Mouse (Mus musculus) thymus, postnatal 14 days (tissue): ENCODE measurements at regions not wholly inside any gene's neighbourhood (a gene's known extent, or its start where the extent isn't known, plus 50 kb on each side); places are given as distances from the start of the nearest gene placed in this dataset.

Source experiments
- DNase-seq: peaks from one replicate; pipeline ENCODE4 v3.0.0; 2021

- no peak for DNase-seq
Observed at GRCm38 (mm10) chr2:174848981-174849681, 88.7 kb downstream of the Edn3 start.

- no peak for DNase-seq
Observed at GRCm38 (mm10) chr2:174850860-174851259, 90.4 kb downstream of the Edn3 start.

- peak; percentile 67 for DNase-seq
Observed at GRCm38 (mm10) chr2:174851525-174852330, 91.3 kb downstream of the Edn3 start.

GRCm38 (mm10) chr2:174853786-174854185, 93.4 kb downstream of the Edn3 start:
- no peak for DNase-seq

- DNase-seq, result no peak
Observed at GRCm38 (mm10) chr2:174855548-174855947, 95.1 kb downstream of the Edn3 start.

- no peak for DNase-seq
Observed at GRCm38 (mm10) chr2:174856135-174856534, 95.7 kb downstream of the Edn3 start.

GRCm38 (mm10) chr2:174858011-174858834, 97.8 kb downstream of the Edn3 start:
- no peak for DNase-seq

GRCm38 (mm10) chr2:174858835-174859215, 98.4 kb downstream of the Edn3 start:
- DNase-seq, result no peak

- peak; percentile 10 for DNase-seq
Observed at GRCm38 (mm10) chr2:174859533-174859932, 99.1 kb downstream of the Edn3 start.

- DNase-seq, result no peak
Observed at GRCm38 (mm10) chr2:174864657-174865056, 104.2 kb downstream of the Edn3 start.

- DNase-seq, result no peak
Observed at GRCm38 (mm10) chr2:174866546-174866945, 106.1 kb downstream of the Edn3 start.

- DNase-seq, result no peak
Observed at GRCm38 (mm10) chr2:174867397-174867796, 107.0 kb downstream of the Edn3 start.

- DNase-seq, result no peak
Observed at GRCm38 (mm10) chr2:174868186-174868585, 107.8 kb downstream of the Edn3 start.

- DNase-seq, result no peak
Observed at GRCm38 (mm10) chr2:174868743-174869369, 108.4 kb downstream of the Edn3 start.

GRCm38 (mm10) chr2:174870284-174870683, 109.9 kb downstream of the Edn3 start:
- DNase-seq, result peak; percentile 35

- no peak for DNase-seq
Observed at GRCm38 (mm10) chr2:174871225-174871624, 110.8 kb downstream of the Edn3 start.

- no peak for DNase-seq
Observed at GRCm38 (mm10) chr2:174871844-174872243, 111.4 kb downstream of the Edn3 start.

- DNase-seq, result no peak
Observed at GRCm38 (mm10) chr2:174876886-174877285, 116.5 kb downstream of the Edn3 start.

GRCm38 (mm10) chr2:174878979-174879378, 118.6 kb downstream of the Edn3 start:
- no peak for DNase-seq

GRCm38 (mm10) chr2:174880659-174881058, 120.2 kb downstream of the Edn3 start:
- no peak for DNase-seq

GRCm38 (mm10) chr2:174884232-174885225, 124.1 kb downstream of the Edn3 start:
- no peak for DNase-seq

- no peak for DNase-seq
Observed at GRCm38 (mm10) chr2:174892658-174893057, 117.4 kb upstream of the Gm14444 start.
